Mouse (Mus musculus): Measurements from ENCODE around the gene Atxn7l1.

- no peak for TF ChIP-seq POLR2A (IDR thresholded peaks at IDR 0.05; ENCODE audit: low read depth, low read length)
- TF ChIP-seq CTCF (IDR thresholded peaks at IDR 0.05; ENCODE audit: extremely low read depth, insufficient read depth, insufficient read length, insufficient replicate concordance) = no peak
Measured at GRCm38 (mm10) chr12:33302523-33303383, 155.3 kb downstream of the Atxn7l1 start.

Data from spleen, adult 2 months (tissue).